Mouse (Mus musculus) ES-Bruce4 (cell line): Measurements from ENCODE around the gene Usp30.

Experiments
- EP300 ChIP-seq: IDR thresholded peaks from 2 replicates; pipeline ENCODE4 v1.6.1; 2011; ENCODE audit warnings: low read depth, low read length; ENCODE audit not compliant: insufficient read depth
- POLR2A ChIP-seq: IDR thresholded peaks from one replicate; pipeline ENCODE4 v1.8.1; 2011; ENCODE audit warnings: low read length; ENCODE audit not compliant: insufficient read depth

DNA sequence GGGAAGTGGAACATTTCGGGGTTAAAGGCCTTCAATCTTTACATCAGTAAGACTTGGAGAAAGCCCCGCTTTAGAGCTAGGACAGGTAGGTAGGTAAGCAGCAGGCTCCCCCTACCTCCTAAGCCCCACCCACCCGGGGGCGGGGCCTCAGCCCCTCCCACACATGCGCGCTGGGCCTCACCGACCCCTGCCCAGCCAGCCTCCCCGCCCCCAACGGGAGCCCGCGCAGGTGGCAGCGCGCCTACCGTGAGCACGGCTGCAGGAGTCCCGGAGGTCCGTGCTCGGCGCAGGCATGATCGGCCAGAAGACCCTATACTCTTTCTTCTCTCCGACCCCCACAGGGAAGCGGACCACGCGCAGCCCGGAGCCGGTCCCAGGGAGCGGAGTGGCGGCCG is 64.9 kb downstream of the Usp30 start, which contains the start of gene Ung:
- no peak for TF ChIP-seq EP300
- peak; percentile 33 for TF ChIP-seq POLR2A
